Mouse (Mus musculus) MN1 (cell line): ENCODE results near the gene Tas2r135.

Experiments used
- DNase-seq: peaks from one replicate; pipeline ENCODE4 v3.0.0-alpha.2; 2016; ENCODE audit warnings: low spot score

Tas2r135 gene

DNA sequence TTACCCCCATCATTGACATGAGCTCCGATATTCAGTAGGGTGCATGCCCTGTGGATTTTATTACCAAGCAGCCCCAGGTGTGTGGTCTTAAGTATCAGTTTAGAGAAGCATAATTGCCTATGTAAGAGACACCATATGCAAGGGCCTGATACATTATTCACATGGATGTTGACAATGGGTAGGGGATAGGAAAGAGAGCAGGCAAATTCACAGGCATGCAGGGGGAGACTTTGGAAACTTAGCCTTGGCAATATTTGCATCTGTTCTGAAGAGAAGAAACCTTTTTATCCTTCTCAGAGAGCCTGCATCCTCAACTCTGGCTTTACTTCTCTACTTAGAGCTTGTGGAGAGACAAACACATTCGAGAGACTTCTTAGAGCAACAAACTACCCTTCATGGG lies at the start of gene Tas2r135:
TSS of gene Tas2r135 (plus strand) at position 301 of the 400 bp plus-strand sequence.
- DNase-seq, result no peak

GRCm38 (mm10) chr6:42355794-42356600 lies 49.2 kb upstream of the Tas2r135 start:
- no peak for DNase-seq

GRCm38 (mm10) chr6:42356913-42357312 lies 48.3 kb upstream of the Tas2r135 start:
- DNase-seq, result no peak

- DNase-seq, result no peak
Measured at GRCm38 (mm10) chr6:42357901-42358300, 47.3 kb upstream of the Tas2r135 start.

GRCm38 (mm10) chr6:42358901-42359300 lies 46.3 kb upstream of the Tas2r135 start:
- DNase-seq, result no peak

GRCm38 (mm10) chr6:42359364-42360147 lies 45.7 kb upstream of the Tas2r135 start:
- no peak for DNase-seq

DNA sequence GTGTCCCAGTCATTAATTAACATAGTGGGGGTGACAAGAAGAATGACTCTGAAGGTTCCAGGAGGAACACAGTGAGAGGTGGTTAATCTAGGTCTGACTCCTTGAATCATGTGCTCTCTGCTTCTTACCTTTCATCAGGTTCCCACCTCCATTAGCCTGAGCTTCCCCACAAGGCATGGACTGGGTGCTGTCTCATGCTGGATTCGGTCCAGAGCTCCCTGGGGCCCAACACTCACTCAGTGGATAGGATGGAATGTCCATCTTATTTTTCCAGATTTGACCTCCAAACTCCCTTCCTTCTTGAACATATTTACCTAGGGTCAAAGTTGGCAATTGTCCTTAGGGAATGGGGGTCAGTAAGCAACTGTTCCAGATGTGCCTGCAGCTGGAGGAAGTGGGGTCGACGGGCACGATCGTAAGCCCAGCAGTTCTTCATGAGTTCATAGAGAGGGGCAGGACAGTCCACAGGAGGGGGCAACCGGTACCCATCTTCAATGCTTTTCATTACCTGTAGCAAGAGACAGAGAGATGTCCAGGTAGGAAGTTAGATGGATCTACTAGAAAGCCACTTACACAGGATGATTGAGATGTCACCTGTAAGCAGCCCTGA lies 44.9 kb upstream of the Tas2r135 start:
- no peak for DNase-seq

DNA sequence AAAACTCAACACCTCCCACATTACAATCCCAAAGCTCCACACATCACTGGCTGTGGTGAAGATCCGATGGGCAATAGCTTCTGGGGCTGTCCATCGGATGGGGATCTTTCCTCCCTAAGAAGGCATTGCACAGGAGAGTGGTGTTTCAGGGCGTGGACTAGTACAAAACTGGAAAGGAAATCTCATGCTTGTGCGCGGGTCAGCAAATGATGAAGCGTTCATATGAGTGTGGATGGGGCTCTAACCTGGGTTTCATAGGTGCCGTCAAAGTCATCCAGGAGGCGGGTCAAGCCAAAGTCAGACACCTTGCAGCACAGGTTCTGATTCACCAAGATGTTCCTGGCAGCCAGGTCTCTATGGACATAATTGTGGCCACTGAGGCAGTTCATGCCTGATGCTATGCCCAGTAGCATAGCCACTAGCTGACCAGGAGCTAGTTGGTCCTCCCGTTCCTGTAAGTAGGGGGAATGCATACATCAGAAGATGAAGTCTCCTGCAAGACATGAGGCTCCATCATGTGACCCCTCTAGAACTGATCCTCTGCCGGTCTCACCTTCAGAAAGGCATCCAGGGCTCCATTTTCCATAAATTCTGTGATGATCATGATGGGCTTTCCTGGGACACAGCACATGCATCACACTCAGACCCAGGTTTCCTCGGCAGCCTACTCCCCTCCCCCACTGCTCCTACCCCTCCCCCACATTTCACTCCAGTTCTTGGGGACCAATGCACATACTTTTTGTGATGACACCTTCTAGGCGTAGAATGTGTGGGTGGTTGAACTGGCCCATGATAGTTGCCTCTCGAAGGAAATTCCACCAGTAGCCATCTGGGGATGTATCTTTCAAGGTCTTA lies 44.0 kb upstream of the Tas2r135 start:
- no peak for DNase-seq

DNA sequence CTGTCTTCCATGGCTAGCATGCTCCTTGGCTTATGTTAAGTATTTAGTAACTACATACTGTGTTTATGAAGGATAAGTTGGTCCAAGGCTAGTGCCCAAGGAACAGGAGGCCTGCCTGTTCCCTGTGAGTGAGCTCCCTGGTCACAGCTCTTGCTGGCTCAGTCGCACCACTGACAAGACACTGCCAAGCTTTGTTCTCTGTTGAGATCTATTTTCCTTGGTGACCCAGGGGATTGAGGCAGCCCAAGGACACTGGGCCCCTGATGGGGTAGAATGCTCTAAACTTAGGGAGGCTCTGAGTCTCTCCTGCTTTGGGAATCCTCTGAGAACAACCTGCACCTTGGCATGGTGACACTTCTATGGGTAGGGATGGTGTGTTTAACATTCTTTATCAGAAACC lies 43.2 kb upstream of the Tas2r135 start:
- DNase-seq, result no peak

DNA sequence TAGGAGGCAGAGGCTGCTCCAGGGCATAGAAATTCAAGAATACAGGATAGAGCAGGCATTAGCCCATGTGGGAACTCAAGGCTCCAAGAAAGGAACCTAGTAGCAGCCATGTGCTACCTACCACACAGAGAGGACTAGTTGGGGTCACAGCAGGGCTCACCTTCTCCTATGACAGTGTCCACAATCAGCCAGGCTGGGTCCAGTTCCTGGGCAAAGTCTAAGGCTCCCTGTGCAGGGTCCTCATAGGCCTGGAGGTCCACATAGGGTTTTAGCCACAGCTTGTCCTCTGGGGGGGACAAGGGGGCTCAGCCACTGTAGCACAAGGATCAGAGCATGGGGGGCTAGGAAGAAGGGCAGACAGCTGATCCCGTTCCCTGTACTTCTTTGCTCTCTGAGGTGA lies 42.7 kb upstream of the Tas2r135 start:
- no peak for DNase-seq

- DNase-seq, result no peak
Measured at GRCm38 (mm10) chr6:42362974-42363373, 42.3 kb upstream of the Tas2r135 start.

DNA sequence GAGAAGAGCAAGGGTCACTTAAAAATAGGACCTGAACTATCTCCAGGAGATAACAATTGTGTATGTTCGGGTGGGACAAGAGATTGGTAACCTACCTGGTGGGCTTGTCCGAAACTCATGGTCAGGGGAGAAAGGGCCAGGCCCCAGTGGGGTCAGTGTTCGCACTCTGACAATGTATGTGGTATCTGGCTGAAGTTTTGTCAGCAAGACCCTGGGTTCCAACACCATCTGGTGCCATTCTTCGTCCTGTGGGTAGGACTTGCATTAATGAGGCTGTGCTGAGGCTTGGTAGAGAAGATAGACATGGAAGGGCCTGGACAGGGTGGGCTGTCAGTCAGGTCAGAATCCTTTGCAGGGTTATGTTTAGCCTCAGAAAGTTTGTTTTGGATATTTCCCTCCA lies 41.2 kb upstream of the Tas2r135 start:
- no peak for DNase-seq

GRCm38 (mm10) chr6:42364607-42365006 lies 40.6 kb upstream of the Tas2r135 start:
- no peak for DNase-seq

GRCm38 (mm10) chr6:42365215-42365614 lies 40.0 kb upstream of the Tas2r135 start:
- no peak for DNase-seq

- no peak for DNase-seq
Measured at GRCm38 (mm10) chr6:42369870-42370269, 35.4 kb upstream of the Tas2r135 start.

- no peak for DNase-seq
Measured at GRCm38 (mm10) chr6:42370630-42371363, 34.4 kb upstream of the Tas2r135 start.

DNA sequence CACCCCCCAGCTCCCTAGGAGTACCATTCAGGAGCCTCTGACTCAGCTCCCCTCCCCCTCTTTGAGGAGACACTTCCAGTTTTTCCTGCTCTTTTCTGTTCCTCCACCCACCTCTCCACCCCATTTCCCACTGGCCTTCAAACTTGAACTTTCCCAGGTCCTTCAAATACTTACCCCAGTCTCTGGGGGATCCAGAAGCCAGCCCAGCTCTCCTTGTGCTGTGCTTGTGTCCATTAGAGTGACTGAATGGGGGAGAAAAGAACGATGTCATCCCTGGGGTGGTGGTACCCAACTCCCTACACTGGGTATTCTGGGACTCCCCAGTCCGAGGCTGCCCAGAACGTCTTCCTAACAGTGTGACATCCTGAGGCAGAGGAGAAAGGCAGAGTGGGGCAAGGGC lies 33.2 kb upstream of the Tas2r135 start:
- no peak for DNase-seq

- DNase-seq, result no peak
Measured at GRCm38 (mm10) chr6:42372421-42372815, 32.8 kb upstream of the Tas2r135 start.

DNA sequence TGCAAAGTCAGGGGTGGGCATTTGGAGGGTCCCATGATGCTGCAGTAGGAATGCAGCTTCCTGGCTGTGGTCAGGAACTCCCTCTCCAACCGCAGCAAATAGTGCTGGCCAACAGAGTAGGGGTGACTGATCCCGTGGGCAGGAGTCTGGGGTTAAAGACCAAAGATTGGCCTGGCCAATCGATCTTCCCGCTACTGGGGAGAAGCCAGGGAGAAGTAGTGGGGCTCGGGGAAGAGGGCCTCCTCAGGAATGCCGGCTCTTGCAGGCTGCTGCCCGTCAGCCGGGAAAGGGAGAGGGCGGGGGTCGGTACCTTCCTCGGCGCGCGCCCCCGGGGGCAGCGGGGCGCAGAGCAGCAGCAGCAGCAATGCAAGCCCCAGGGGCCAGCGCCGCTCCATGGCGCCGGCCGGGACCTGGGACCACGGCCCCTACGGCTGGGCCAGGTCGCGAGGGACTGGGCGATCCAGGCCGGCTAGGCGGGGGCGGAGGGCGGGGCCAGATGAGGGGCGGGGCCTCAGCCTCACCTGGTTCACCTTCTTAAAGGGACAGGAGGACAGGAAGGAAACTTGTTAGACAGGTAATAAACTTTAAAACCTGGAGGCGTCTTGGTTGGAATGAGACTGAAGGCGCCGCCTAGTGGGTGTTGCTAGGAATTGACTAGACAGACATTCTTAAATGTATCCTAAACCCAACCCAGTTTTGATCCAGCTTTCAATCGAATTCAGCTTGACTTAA lies 32.3 kb upstream of the Tas2r135 start, which contains the start of gene Epha1:
TSS of gene Epha1 (minus strand) at position 453 of the 732 bp plus-strand sequence.
- DNase-seq, result peak; percentile 41

- DNase-seq, result no peak
Measured at GRCm38 (mm10) chr6:42373669-42374430, 31.4 kb upstream of the Tas2r135 start.
